8 mouse cellular contexts compared by ENCODE assay signal in the genomic region with DNA sequence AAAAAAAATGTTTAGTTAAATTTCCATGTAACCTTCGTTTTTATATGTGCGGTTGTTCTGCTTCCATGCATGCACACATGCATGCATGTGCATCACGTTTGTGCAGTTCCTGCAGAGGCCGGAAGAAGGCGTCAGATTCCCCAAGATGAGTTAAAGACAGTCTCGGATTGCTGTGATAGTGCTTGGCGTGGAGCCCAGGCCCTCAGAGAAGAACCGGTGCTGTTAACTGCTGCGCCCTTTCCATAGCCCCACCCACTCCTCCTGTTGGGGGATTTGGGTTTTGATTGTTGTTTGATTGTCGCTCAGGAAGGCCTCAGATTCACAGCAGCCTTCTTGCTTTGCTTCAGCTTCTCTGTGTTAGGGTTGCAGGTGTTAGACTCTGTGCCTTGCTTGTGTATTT. TPM values are rescaled to one million over a fixed set of nuclear protein-coding genes. Genes with fewer than 3 reads are reported as not detected.
DNase-seq lines count a peak whose midpoint lies in the region; ATAC-seq lines count a peak whose summit lies in the region.

No protein-coding gene starts in this region.

- H3K4me3 ChIP-seq in brown adipose tissue, adult 24 weeks (ENCODE audit: insufficient read depth, low read depth, low read length) = no peak overlapping the region

- peaks cover 20% of the 10 kb centered on the region for H3K4me1 ChIP-seq in brown adipose tissue, adult 24 weeks (ENCODE audit: control insufficient read depth, insufficient read depth, insufficient read length, low read length)

- peak; percentile 48 for DNase-seq in right cerebral cortex, adult 18-20 months
- DNase-seq in right cerebral cortex, postnatal 36 days (ENCODE audit: low spot score in 2 of 2) = no peak
- DNase-seq in heart, adult 18-20 months = peak; percentile 69 to 75
- DNase-seq in kidney, adult 9 months = peak; percentile 54
- peak; percentile 78 to 83 for DNase-seq in lung, postnatal 4 days
- DNase-seq in spleen, adult 18-20 months = no peak

- no peak for ATAC-seq in monocyte, adult 5-6 weeks (replicated peaks; ENCODE audit: insufficient number of reproducible peaks, low FRiP score, low TSS enrichment, poor library complexity, severe bottlenecking)

- peak overlapping the region; percentile 36; the same call in 1 of the 2 replicates for H3K27ac ChIP-seq in brown adipose tissue, adult 24 weeks (replicated peaks; ENCODE audit: low read depth, low read length)

RNA-seq across cellular contexts. Expression of a gene that starts 10.7 kb away (rescaled TPM):
- 20.6 and 63.5 TPM in 2 replicates for polyA plus RNA-seq in brown adipose tissue, adult 24 weeks (2012; ENCODE audit: insufficient read depth, insufficient read length, missing spikeins)
- 10 to 100 TPM; 77.1 to 83.0 TPM for total RNA-seq in heart, adult 18-20 months (2021)
- total RNA-seq in monocyte, adult 5-6 weeks (2017) = 142 to 241 TPM (median 173 TPM) in 3 replicates

RNA-seq across cellular contexts. Expression of a gene that starts 44.4 kb away (rescaled TPM):
- polyA plus RNA-seq in brown adipose tissue, adult 24 weeks (2012; ENCODE audit: insufficient read depth, insufficient read length, missing spikeins) = 3.8 and 6.8 TPM in 2 replicates
- total RNA-seq in heart, adult 18-20 months (2021) = 1 to 10 TPM in 1 of 2 experiments, under 1 TPM in 1; 0.72 to 1.6 TPM
- total RNA-seq in monocyte, adult 5-6 weeks (2017) = 0.11 to 2.1 TPM (median 1.9 TPM) in 3 replicates

RNA-seq across cellular contexts. Expression of a gene that starts 44.7 kb away (rescaled TPM):
- 36.1 and 41.4 TPM in 2 replicates for polyA plus RNA-seq in brown adipose tissue, adult 24 weeks (2012; ENCODE audit: insufficient read depth, insufficient read length, missing spikeins)
- total RNA-seq in heart, adult 18-20 months (2021) = 10 to 100 TPM; 71.6 to 77.3 TPM
- 1.0 to 3.8 TPM (median 3.5 TPM) in 3 replicates for total RNA-seq in monocyte, adult 5-6 weeks (2017)

RNA-seq across cellular contexts. Expression of a gene that starts 56.2 kb away (rescaled TPM):
- polyA plus RNA-seq in brown adipose tissue, adult 24 weeks (2012; ENCODE audit: insufficient read depth, insufficient read length, missing spikeins) = 123 and 134 TPM in 2 replicates
- 10 to 100 TPM; 33.9 to 36.8 TPM for total RNA-seq in heart, adult 18-20 months (2021)
- 27.2 to 45.4 TPM (median 29.7 TPM) in 3 replicates for total RNA-seq in monocyte, adult 5-6 weeks (2017)

RNA-seq across cellular contexts. Expression of a gene that starts 56.2 kb away (rescaled TPM):
- polyA plus RNA-seq in brown adipose tissue, adult 24 weeks (2012; ENCODE audit: insufficient read depth, insufficient read length, missing spikeins) = 16.2 and 18.1 TPM in 2 replicates
- 10 to 100 TPM; 19.7 to 26.3 TPM for total RNA-seq in heart, adult 18-20 months (2021)
- total RNA-seq in monocyte, adult 5-6 weeks (2017) = 37.2 to 42.3 TPM (median 41.6 TPM) in 3 replicates

Comparison
In these comparisons a context has a peak if more than half of its experiments do, and no peak if none do; other contexts are left out.
1. DNase-seq: peak in right cerebral cortex, adult 18-20 months (single experiment), heart, adult 18-20 months (2 of 2), kidney, adult 9 months (single experiment) and lung, postnatal 4 days (2 of 2); none in right cerebral cortex, postnatal 36 days (0 of 2) and spleen, adult 18-20 months (0 of 2).
2. RNA of a gene that starts 44.7 kb away (total RNA-seq): 71.6 to 77.3 TPM in heart, adult 18-20 months; 1.0 to 3.8 TPM in monocyte, adult 5-6 weeks; every median in the first group is over 10 times any median in the second.